Mouse (Mus musculus): Measurements from ENCODE around the gene Tmem14c.

- TF ChIP-seq REST (IDR thresholded peaks at IDR 0.05; ENCODE audit: insufficient read depth, insufficient read length) (no peak), CEBPB (IDR thresholded peaks at IDR 0.05; ENCODE audit: insufficient read depth, poor library complexity, severe bottlenecking) (no peak), MYOG (IDR thresholded peaks at IDR 0.05; ENCODE audit: control insufficient read depth in 1 of 3, insufficient read depth in 1 of 3, insufficient read length in 2 of 3, low read depth in 2 of 3) (no peak), MAX (IDR thresholded peaks at IDR 0.05; ENCODE audit: low read depth) (no peak), POLR2A (IDR thresholded peaks at IDR 0.05; ENCODE audit: insufficient read length, low read depth) (no peak), TCF12 (IDR thresholded peaks at IDR 0.05; ENCODE audit: insufficient read depth, poor library complexity, severe bottlenecking) (no peak), USF1 (IDR thresholded peaks at IDR 0.05; ENCODE audit: low read depth) (no peak), MYOD1 (IDR thresholded peaks at IDR 0.05; ENCODE audit: control insufficient read depth in 1 of 3, insufficient read length in 2 of 3, low read depth in 2 of 3) (no peak)
Measured at GRCm38 (mm10) chr13:41022099-41022498, 6.0 kb downstream of the Tmem14c start.

All from myocyte (in vitro differentiated cells).